Mouse (Mus musculus): Measurements from ENCODE around the gene AF067063. TPM values are rescaled to one million over a fixed set of nuclear protein-coding genes. Genes with fewer than 3 reads are reported as not detected.
"Not testable (repeated sequence)": the region's sequence is repeated elsewhere in the genome, so short reads cannot be mapped to it uniquely, and the experiment has no call there.

Gene AF067063
- not detected in 2 replicates for polyA plus RNA-seq (2015; fragmentation: Nextera tagmentation; extraction: Ambion mirVana)

- H3K4me3 ChIP-seq (ENCODE audit: low read depth, low read length); H3K4me2 ChIP-seq (ENCODE audit: low read length); H3K27me3 ChIP-seq (ENCODE audit: control insufficient read depth, insufficient read depth, low read depth, low read length); H3K9me3 ChIP-seq (replicated peaks; ENCODE audit: control insufficient read depth, low read length, poor library complexity, severe bottlenecking); ATAC-seq; H3K4me1 ChIP-seq (ENCODE audit: control insufficient read depth, insufficient read depth, low read length); H3K36me3 ChIP-seq (ENCODE audit: control insufficient read depth, insufficient read depth, low read length); H3K27ac ChIP-seq (ENCODE audit: low read length); H3K9ac ChIP-seq (ENCODE audit: low read depth, low read length): not testable (repeated sequence)
These were observed at the start of gene AF067063 for GRCm38 (mm10) chr13:119830116-119830515. Gene AF067063, minus strand, starts transcription at chr13:119830216.

- not testable (repeated sequence) for ATAC-seq
- 83% methylated on average over 6 of the region's 7 CpGs for WGBS
These were observed 34.5 kb upstream of the AF067063 start for GRCm38 (mm10) chr13:119864395-119864999.

DNA sequence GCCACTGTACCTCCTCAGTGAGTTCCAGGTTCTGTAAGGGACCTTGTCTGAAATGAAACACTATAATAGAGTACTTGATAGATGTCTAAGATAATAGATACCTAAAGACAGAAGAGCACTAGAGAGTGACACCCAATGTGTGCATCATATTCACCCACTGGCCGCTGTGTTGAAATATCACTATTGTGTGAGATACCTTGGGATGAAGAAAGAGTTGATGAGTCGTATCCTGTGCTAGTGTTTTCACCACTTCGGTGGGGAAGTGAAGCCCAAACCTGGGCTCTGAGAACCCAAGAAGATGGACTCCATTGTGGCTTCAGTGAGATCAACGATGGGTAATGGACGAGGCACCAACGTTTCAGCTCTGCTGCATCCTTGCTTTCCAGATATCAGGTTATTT lies 32.4 kb upstream of the AF067063 start:
- WGBS, result no CpG with 5 or more reads among the region's 6 CpGs
- not testable (repeated sequence) for ATAC-seq; H3K4me3 ChIP-seq (ENCODE audit: low read depth, low read length); H3K9me3 ChIP-seq (replicated peaks; ENCODE audit: control insufficient read depth, low read length, poor library complexity, severe bottlenecking); H3K4me2 ChIP-seq (ENCODE audit: low read length); H3K27ac ChIP-seq (ENCODE audit: low read length); H3K4me1 ChIP-seq (ENCODE audit: control insufficient read depth, insufficient read depth, low read length); H3K9ac ChIP-seq (ENCODE audit: low read depth, low read length); H3K27me3 ChIP-seq (ENCODE audit: control insufficient read depth, insufficient read depth, low read depth, low read length); H3K36me3 ChIP-seq (ENCODE audit: control insufficient read depth, insufficient read depth, low read length)

More at GRCm38 (mm10) chr13:119864395-119864999, 34.5 kb upstream of the AF067063 start:
- H3K27ac ChIP-seq (ENCODE audit: low read length); H3K27me3 ChIP-seq (ENCODE audit: control insufficient read depth, insufficient read depth, low read depth, low read length); H3K4me2 ChIP-seq (ENCODE audit: low read length); H3K4me3 ChIP-seq (ENCODE audit: low read depth, low read length); H3K36me3 ChIP-seq (ENCODE audit: control insufficient read depth, insufficient read depth, low read length); H3K4me1 ChIP-seq (ENCODE audit: control insufficient read depth, insufficient read depth, low read length); H3K9ac ChIP-seq (ENCODE audit: low read depth, low read length); H3K9me3 ChIP-seq (replicated peaks; ENCODE audit: control insufficient read depth, low read length, poor library complexity, severe bottlenecking): not testable (repeated sequence)

DNA sequence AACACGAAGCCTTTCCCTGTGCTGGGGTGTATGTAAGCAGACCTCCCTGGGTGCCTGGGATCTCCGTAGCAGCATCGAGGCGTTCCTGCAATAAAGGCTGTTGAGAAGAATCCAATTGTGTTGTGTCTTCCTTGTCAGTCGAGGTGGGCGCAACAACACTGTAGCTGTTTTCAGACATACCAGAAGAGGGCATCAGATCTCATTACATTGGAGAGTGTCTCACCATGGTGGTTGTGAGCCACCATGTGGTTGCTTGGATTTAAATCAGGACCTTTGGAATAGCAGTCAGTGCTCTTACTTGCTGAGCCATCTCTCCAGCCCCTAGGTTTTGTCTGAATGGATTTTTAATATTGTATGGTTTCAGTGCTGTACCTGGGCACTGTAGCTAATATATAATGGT lies 10.0 kb upstream of the AF067063 start:
- not testable (repeated sequence) for H3K36me3 ChIP-seq (ENCODE audit: control insufficient read depth, insufficient read depth, low read length); H3K9ac ChIP-seq (ENCODE audit: low read depth, low read length); H3K4me3 ChIP-seq (ENCODE audit: low read depth, low read length); H3K4me1 ChIP-seq (ENCODE audit: control insufficient read depth, insufficient read depth, low read length); H3K27ac ChIP-seq (ENCODE audit: low read length); H3K27me3 ChIP-seq (ENCODE audit: control insufficient read depth, insufficient read depth, low read depth, low read length); H3K4me2 ChIP-seq (ENCODE audit: low read length); H3K9me3 ChIP-seq (replicated peaks; ENCODE audit: control insufficient read depth, low read length, poor library complexity, severe bottlenecking)
- ATAC-seq, result peak; percentile 49; the same call in 1 of the 2 replicates
- 25% methylated on average over 5 of the region's 6 CpGs for WGBS

GRCm38 (mm10) chr13:119837719-119838337 lies 7.8 kb upstream of the AF067063 start:
- 0 out of 2 replicates have a peak, but pooled peaks have one; percentile 10 for ATAC-seq
- not testable (repeated sequence) for H3K9me3 ChIP-seq (replicated peaks; ENCODE audit: control insufficient read depth, low read length, poor library complexity, severe bottlenecking); H3K9ac ChIP-seq (ENCODE audit: low read depth, low read length); H3K4me1 ChIP-seq (ENCODE audit: control insufficient read depth, insufficient read depth, low read length); H3K4me3 ChIP-seq (ENCODE audit: low read depth, low read length); H3K27ac ChIP-seq (ENCODE audit: low read length); H3K36me3 ChIP-seq (ENCODE audit: control insufficient read depth, insufficient read depth, low read length); H3K27me3 ChIP-seq (ENCODE audit: control insufficient read depth, insufficient read depth, low read depth, low read length); H3K4me2 ChIP-seq (ENCODE audit: low read length)
- WGBS, result 4% methylated on average over 14 of the region's 23 CpGs

GRCm38 (mm10) chr13:119836324-119836811 lies 6.4 kb upstream of the AF067063 start:
- peak overlapping the region; percentile 37 for H3K4me2 ChIP-seq (ENCODE audit: low read length)
- not testable (repeated sequence) for H3K36me3 ChIP-seq (ENCODE audit: control insufficient read depth, insufficient read depth, low read length); H3K27me3 ChIP-seq (ENCODE audit: control insufficient read depth, insufficient read depth, low read depth, low read length); H3K9ac ChIP-seq (ENCODE audit: low read depth, low read length); H3K4me1 ChIP-seq (ENCODE audit: control insufficient read depth, insufficient read depth, low read length); H3K9me3 ChIP-seq (replicated peaks; ENCODE audit: control insufficient read depth, low read length, poor library complexity, severe bottlenecking); H3K27ac ChIP-seq (ENCODE audit: low read length)
- peak overlapping the region; percentile 20 for H3K4me3 ChIP-seq (ENCODE audit: low read depth, low read length)
- ATAC-seq, result peak; percentile 80
- 14% methylated on average over 21 of the region's 23 CpGs for WGBS

DNA sequence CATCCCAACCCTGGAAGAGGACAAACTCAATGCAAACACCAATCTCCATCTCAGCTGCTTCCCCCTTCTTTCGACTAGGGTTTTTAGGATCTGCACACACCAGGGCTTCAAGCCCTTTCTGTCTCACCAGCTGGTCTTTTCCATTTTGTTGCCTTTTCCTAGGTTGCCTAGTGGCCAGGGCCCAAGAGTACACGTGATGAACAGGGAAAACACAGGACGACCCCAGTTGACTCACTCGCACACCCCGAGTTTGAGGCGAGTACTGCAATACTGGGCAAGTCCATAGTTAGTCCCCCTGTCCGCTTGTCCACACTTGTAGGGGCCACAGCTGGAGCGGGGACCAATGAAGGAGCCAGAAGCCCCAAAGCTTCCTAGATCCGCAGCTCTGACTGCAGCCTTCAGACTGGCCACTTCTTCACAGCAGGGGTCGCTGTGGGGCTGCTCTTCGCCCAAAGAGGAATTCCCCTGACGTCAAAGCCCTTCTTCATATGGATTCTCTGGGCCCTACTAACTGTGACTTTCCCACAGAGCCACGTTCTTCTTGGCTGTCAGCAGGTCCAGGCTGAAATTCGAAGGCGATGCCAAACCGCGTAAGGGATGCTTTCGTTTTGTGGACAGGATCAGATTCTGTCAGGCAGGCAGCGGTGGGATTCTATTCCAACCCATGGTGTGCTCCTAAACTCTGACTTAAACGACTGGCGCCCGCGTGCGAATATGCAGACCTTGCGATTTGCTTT lies 5.5 kb upstream of the AF067063 start, which contains the start of gene D13Ertd608e:
Gene D13Ertd608e (plus strand): TSS at position 687 of the 737 bp plus-strand sequence.
- not testable (repeated sequence) for H3K9me3 ChIP-seq (replicated peaks; ENCODE audit: control insufficient read depth, low read length, poor library complexity, severe bottlenecking); H3K27ac ChIP-seq (ENCODE audit: low read length); H3K27me3 ChIP-seq (ENCODE audit: control insufficient read depth, insufficient read depth, low read depth, low read length); H3K4me1 ChIP-seq (ENCODE audit: control insufficient read depth, insufficient read depth, low read length); H3K36me3 ChIP-seq (ENCODE audit: control insufficient read depth, insufficient read depth, low read length); H3K9ac ChIP-seq (ENCODE audit: low read depth, low read length)
- peak; percentile 52 for ATAC-seq
- peak within 1 kb of the TSS; percentile 20 for H3K4me3 ChIP-seq (ENCODE audit: low read depth, low read length)
- H3K4me2 ChIP-seq (ENCODE audit: low read length), result peak within 1 kb of the TSS; percentile 37
- WGBS, result 18% methylated on average over 17 of the region's 25 CpGs

GRCm38 (mm10) chr13:119817579-119818206 lies 12.3 kb downstream of the AF067063 start:
- ATAC-seq, result no peak
- Histone ChIP-seq H3K36me3 (ENCODE audit: control insufficient read depth, insufficient read depth, low read length) (no peaks in the 10 kb centered on the region), H3K4me3 (ENCODE audit: low read depth, low read length) (no peak overlapping the region)

More at GRCm38 (mm10) chr13:119817579-119818206, 12.3 kb downstream of the AF067063 start:
- H3K27ac ChIP-seq (ENCODE audit: low read length), result no peak overlapping the region
- H3K9ac ChIP-seq (ENCODE audit: low read depth, low read length), result no peak overlapping the region
- WGBS, result 12% methylated on average over 2 of the region's 2 CpGs
- no peaks in the 10 kb centered on the region for H3K27me3 ChIP-seq (ENCODE audit: control insufficient read depth, insufficient read depth, low read depth, low read length)
- H3K4me1 ChIP-seq (ENCODE audit: control insufficient read depth, insufficient read depth, low read length), result no peaks in the 10 kb centered on the region
- H3K4me2 ChIP-seq (ENCODE audit: low read length), result no peak overlapping the region
- H3K9me3 ChIP-seq (replicated peaks; ENCODE audit: control insufficient read depth, low read length, poor library complexity, severe bottlenecking), result no peaks in the 10 kb centered on the region
